Mouse (Mus musculus) neutrophil, adult 5-6 weeks (primary cell): ENCODE results near the gene Efna5. TPM values are rescaled to one million over a fixed set of nuclear protein-coding genes. Genes with fewer than 3 reads are reported as not detected.

Experiments
- ATAC-seq: fragments of 151-379, 151-347 bp; 2 replicates; pipeline ENCODE4 v1.8.0; 2017; ENCODE audit warnings: mild to moderate bottlenecking, moderate TSS enrichment; ENCODE audit not compliant: insufficient number of reproducible peaks, poor library complexity, low FRiP score, severe bottlenecking; ENCODE audit errors: extremely low read depth
- total RNA-seq: library from RNA; stranded (forward); fragments of 200-1000 nt; gene quantifications from 2 replicates; pipeline ENCODE4 v1.2.3, GENCODE M21; 2017

Efna5 gene
- total RNA-seq = not detected in 2 replicates

DNA sequence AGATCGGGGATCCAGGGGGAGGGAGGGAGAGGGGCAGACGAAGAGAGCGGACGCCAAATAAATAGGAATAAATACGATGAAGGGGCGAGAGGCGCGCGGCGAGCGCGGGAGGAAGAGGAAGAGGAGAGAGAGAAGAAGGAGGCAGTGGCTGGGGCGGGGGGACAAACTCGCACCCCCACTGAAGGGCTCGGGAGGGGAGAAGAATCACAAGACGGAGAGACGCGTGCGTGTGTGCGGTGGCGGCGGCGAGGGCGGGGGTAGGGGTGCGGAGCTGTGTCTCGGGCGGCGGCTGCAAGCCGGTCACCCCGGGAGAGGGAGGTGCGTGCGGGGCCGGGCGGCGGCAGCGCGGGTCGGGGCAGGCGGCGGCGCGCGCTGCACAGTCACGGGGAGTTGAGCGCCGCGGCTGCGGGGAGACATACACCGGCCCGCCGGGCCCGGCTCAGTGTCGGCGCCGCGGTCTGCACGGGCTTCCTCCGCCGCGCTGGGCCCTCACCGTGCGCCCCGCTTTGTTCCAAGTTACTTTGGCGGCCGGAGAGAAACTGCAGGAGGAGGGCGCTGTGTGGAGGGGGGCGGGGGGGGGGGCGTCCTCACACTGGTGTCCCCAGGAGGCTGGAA lies at the start of gene Efna5:
Gene Efna5, minus strand, starts transcription at position 142 of the 615 bp plus-strand sequence.
- ATAC-seq = no peak

- ATAC-seq = no peak
Observed at GRCm38 (mm10) chr17:62915304-62915703, 34.2 kb upstream of the Efna5 start.

GRCm38 (mm10) chr17:62905692-62906445 lies 24.8 kb upstream of the Efna5 start:
- ATAC-seq = no peak

- ATAC-seq = no peak
Observed at GRCm38 (mm10) chr17:62899066-62899465, 17.9 kb upstream of the Efna5 start.

- no peak for ATAC-seq
Observed at GRCm38 (mm10) chr17:62889991-62890390, 8.9 kb upstream of the Efna5 start.

DNA sequence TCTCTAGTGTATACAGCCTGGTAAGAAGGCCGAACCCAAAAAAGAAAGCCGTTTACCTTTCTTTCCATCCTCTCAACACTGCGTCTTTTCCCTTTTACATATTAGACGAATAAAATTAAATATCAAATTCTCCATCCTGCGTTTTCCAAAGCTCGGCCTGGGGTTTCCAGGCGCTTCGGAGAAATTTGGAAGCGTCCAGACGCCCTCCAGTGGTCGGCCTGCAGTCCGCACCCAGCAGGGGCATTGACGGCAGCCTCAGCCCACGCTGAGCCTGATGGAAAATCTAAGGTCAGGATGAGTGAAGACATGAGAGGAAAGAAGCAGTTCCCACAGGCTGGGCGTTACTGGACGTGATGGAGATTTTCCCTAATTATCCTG lies 3.0 kb upstream of the Efna5 start:
- ATAC-seq = 0 out of 2 replicates have a peak, but pooled peaks have one; percentile 40

DNA sequence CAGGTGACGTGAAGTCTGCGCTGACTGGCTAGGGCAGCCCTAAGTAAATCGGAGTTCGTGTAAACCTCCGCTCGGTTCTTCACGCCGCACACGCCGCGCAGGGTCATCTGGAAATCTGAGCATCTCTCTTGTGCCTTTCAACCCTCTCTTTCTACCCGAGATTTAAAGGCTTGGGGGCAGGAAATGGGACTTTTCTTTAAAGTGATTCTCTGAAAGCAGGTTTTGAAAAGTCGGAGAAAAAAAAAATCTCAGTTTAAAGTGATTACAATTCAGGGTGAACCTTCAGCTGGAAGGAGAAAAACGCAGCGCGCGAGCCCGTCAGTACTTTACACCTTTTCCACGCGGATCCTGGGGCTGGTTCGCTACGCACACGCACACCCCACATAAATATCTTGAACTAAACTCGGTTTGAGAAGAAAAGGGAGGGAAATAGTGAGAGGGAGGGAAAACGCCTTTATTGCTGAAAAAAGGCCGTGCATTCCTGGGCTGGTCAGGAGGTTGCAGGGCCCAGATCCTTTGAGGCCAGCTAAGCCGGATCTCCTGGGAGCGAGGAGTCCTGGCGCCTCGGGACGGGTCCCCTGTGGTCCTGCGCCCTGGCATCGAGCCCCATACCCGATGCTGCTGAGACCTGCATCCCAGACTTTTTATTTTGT lies 2.5 kb upstream of the Efna5 start:
- ATAC-seq = no peak

- no peak for ATAC-seq
Observed at GRCm38 (mm10) chr17:62882726-62883475, 1.8 kb upstream of the Efna5 start.

DNA sequence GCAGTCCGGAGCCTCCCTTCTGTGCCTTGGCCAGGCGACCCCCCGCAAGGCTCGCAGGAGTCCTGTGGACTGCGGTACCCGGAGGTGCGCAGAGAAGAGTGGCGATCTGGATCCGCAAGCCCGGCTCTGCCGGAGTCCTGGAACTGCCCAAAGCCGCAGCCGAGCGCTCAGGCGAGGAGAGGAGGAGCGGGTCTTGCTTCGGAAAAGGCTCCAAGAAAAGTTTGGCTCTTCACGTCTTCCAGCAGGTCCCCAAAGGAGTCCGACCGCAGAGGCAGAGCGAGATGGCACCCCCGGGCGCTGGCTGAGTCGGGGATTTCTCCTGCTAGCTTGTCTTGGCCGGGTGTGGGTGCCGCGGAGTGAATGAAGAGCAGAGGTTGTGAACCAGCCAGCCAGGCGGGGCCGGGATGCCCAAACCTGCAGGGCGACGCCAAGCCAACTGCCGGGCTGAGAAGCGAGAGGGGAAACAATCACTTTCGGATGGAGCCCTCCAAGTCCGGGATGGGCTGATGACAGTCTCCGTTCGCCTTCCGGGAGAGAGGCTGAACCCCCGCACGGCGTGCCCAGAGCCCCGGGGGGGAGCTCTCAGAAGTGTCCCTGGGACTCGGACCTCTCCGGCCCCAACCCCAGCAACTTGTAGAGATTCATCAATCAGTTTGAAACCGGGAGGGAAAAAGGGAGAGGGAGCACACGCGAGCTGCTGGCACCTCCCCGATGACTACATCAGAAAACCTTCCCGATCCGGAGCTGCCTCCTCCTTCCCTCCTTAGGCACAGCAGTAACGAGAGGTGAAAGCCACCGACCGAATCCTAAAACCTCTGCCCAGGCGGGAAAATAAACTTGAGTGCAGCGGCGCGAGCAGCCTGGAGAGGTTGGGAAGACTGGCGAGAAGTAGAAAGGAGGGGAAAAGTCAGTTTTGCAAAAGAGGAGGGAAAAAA lies 941 bp upstream of the Efna5 start:
- ATAC-seq = no peak

DNA sequence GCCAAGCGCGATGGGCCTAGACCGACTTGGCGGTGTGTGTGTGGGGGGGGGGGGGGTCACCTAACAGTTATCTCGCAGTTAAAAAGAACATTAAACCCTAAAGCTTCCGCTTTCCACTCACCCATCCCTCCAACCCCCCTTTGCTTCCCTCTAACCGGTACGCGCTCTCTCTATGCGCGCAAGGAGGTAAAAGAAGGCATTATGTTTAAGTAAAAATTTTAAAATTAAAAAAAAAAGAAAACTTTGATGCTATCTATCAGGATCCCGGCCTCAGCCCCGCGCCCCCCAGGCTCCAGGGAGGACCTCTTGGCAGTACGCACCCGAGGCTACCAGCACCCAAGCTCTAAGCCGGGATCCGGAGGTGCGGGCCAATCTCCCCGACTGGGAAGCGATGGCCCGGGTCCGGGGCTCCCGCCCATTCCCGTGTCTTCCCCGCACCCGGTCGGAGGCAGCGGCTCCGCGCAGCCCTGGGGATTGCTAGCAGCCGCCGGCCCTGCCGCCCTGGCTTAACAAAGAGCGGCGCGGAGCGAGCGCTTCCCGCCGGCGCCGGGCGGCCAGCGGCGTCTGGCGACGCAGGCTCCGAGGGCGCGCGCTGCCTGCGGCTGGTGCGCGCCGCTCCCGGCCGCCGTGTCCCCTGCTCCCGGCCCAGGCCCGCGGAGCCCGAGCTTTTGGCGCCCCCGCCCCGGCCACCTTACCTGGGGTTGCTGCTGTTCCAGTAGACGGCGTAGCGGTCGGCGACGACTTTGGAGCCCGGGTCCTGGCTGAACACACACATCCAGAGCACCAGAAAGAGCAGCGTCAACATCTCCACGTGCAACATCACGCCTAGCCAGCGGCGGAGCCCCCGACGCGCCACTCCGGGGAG lies 574 bp downstream of the Efna5 start:
- no peak for ATAC-seq

GRCm38 (mm10) chr17:62879526-62880310 lies 1.4 kb downstream of the Efna5 start:
- ATAC-seq = no peak

DNA sequence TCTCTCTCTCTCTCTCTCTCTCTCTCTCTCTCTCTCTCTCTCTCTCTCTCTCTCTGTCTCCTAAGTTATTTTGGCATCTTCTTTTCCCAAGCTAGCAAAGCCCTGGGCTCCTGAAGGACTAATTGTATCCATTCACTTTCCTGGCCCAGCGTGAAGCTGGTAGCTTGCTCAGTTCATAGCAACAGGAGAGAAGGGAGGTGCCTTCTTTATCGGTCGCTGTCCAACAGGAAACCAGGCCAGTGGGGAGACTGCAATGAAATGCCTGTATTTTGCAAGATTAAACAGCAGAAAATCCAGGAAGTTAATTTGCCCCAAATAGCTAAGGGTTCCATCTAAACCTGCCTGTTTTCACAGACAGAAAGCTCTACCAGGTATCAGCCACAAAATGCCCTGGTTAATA lies 5.4 kb downstream of the Efna5 start:
- no peak for ATAC-seq

DNA sequence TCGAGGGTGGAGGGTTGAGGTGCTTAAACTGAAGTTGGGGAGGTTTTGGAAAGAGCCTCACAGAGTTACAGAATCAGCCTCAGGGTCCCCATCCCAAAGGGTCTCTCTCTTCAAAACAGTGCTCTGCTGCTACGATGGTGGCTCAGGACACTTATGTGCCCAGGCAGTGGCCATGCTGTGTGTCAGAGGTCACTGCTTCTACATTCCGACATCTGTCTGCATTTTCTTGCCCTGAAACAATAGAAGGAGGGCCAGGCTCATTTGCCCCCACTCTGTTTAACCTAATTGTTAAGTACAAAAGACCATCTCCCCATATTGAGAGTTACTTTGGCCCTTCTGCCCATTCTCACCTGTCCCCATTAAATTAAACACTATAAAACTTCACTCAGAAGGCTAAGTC lies 9.2 kb downstream of the Efna5 start:
- ATAC-seq = no peak

DNA sequence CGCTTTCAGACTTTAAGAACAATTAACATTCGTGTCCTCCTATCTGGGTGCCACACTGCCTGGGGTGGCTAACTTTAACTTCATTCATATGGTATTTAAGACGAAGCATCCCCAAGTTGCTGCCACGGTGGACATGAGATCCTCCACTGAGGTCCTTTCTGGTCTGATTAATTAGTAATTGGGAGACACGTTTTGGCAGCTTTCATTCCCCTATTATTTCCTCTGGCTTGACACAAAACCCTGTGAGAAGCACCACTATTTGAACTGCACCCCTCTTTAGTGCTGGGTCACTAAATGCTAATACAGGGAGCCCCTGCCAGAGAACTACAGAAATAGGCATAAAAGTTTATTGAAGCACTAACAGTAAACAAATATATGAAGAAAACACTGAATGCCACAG lies 9.9 kb downstream of the Efna5 start:
- no peak for ATAC-seq

DNA sequence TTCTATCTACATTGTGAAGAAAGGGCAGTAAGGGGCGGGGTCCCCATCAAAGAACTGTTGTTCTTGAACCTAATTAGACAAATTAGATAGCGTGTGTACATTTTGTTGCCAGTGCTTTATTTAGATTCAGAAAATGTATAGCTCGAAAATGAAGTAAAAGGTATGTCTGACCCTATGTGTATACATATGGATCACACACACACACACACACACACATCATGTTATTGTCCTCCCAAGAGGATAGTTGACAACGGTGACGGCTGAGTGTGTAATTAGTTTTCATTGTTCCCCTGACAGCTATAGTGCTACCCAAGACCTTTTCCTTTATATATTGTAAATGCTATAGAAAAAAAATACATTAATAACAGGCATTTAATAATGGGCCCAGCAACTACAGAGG lies 10.7 kb downstream of the Efna5 start:
- no peak for ATAC-seq

DNA sequence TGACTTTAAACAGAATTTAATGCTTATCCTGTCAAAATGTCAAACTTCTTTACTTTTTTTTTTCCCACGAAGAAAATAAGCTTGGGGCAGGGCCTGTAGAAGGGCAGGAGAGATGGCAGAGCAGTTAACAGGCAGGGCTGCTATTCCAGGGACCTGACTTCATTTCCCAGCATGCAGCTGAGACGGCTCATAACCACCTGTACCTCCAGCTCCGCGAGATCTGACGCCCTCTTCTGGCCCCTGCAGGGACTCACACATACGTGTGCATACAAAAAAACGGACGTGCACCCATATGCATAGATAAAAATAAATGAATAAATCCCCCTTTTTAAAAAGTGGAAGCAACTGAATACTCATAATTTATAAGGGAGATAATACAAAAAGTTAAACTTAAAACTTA lies 16.2 kb downstream of the Efna5 start:
- no peak for ATAC-seq

GRCm38 (mm10) chr17:62863004-62863403 lies 18.1 kb downstream of the Efna5 start:
- ATAC-seq = no peak
